Mouse (Mus musculus) liver (tissue): ENCODE results near the gene Rps3.

Experiments used
- DNase-seq: peaks from one replicate; pipeline ENCODE4 v3.0.0-alpha.2; 2020; ENCODE audit warnings: mixed read lengths

The Rps3 gene

DNA sequence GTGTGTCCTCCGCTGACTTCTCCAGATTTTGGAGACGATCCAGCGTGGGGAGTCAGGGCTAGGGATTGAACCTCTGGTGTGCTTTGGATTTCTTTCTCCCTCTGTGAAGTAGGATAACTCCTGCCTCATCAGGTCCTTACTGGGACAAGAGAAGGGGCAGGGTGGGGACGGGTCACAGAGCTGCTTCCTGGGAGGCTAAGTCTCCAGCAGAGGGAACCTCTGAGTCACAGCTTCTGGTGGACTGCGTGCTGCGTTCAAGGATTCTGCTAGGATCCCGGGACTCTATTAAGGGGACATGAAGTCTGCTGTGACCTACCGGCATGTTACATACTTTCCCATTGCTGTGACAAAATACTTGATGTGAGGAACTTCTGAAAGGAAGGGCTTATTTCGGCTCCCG is 44.7 kb downstream of the Rps3 start:
- no peak for DNase-seq

GRCm38 (mm10) chr7:99436530-99436929 is 47.0 kb downstream of the Rps3 start:
- DNase-seq = no peak

DNA sequence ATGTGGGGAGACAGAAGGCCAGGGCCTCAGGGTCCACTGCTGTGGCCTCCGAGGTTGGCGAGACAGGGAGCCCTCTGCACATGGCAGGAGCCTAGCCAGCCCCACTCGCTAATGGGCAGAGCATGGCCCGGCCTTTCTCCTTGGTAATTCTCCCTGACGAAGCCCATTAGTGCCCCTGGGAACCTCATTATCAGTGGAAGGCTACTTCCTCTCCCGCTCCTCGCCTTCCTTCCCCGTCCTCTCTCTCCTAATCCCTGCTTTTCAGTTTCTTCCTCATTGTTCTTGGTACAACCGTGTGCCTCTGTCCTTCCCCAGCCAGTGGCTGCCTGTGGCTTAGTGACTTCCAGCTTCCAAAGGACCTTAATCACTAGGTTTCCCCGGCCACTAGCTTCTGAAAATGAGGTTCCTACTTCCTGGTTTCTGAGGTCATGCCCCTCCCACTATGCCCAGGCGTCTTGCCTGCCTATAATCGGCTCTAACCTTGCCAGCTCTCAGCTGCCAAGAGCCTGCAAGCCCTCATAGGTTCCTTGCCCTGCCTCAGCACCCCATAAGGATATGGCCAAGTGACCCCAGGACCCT is 48.8 kb downstream of the Rps3 start:
- no peak for DNase-seq

- DNase-seq = no peak
Observed at GRCm38 (mm10) chr7:99432863-99433262, 50.7 kb downstream of the Rps3 start.

- no peak for DNase-seq
Observed at GRCm38 (mm10) chr7:99432248-99432647, 51.3 kb downstream of the Rps3 start.

- no peak for DNase-seq
Observed at GRCm38 (mm10) chr7:99430246-99430645, 53.3 kb downstream of the Rps3 start.

DNA sequence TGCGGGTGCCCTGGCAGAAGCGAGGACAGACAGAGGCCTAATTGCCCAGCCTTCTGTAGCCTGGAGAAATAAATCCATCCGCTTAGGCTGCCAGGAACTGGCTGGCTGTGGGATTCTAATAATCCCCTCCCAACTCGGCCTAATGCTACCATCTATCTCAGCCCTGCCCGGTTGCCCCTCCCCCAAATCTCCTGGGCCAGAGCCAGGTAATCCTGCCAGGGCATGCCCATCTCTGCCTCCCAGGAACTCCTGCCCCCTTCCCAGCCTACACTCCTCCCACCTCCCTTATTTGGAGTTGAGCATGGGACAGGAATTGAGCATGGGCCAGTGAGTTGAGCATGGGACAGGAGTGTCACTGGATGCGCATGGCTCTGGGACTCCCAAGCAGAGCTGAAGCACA is 53.8 kb downstream of the Rps3 start:
- no peak for DNase-seq

GRCm38 (mm10) chr7:99428836-99429235 is 54.7 kb downstream of the Rps3 start:
- DNase-seq = no peak

GRCm38 (mm10) chr7:99427987-99428386 is 55.6 kb downstream of the Rps3 start:
- no peak for DNase-seq
